Mouse (Mus musculus) G1E (cell line): ENCODE measurements at regions not wholly inside any gene's neighbourhood (a gene's known extent, or its start where the extent isn't known, plus 50 kb on each side); places are given as distances from the start of the nearest gene placed in this dataset.

Experiments used
- ATAC-seq: 2 replicates; pipeline ENCODE4 v1.8.0; 2016; ENCODE audit warnings: mild to moderate bottlenecking; ENCODE audit not compliant: insufficient number of reproducible peaks, poor library complexity, low FRiP score, severe bottlenecking; ENCODE audit errors: extremely low read depth
- DNase-seq: peaks from one replicate; pipeline ENCODE4 v3.0.0; 2012; ENCODE audit warnings: low spot score
- H3K27me3 ChIP-seq: 2 replicates; pipeline ENCODE4 v1.6.1; 2012; ENCODE audit warnings: mild to moderate bottlenecking, low read length, inconsistent platforms; ENCODE audit not compliant: insufficient read depth
- H3K36me3 ChIP-seq: replicated peaks from 2 replicates; pipeline ENCODE3; 2012; ENCODE audit warnings: mild to moderate bottlenecking, inconsistent platforms
- H3K4me1 ChIP-seq: 2 replicates; pipeline ENCODE4 v1.6.1; 2012; ENCODE audit warnings: low read depth, low read length, inconsistent platforms, mixed read lengths; ENCODE audit not compliant: insufficient read depth
- H3K4me3 ChIP-seq: 2 replicates; pipeline ENCODE4 v1.5.1; 2012; ENCODE audit warnings: low read depth, mild to moderate bottlenecking, inconsistent platforms, low read length, moderate library complexity, mixed read lengths
- H3K9me3 ChIP-seq: replicated peaks from 2 replicates; pipeline ENCODE4 v1.6.1; 2012; ENCODE audit warnings: inconsistent platforms
- CTCF ChIP-seq: IDR thresholded peaks from 2 replicates; pipeline ENCODE4 v1.5.1; 2012; ENCODE audit warnings: low read depth, low read length, inconsistent platforms, mixed read lengths
- GATA1 ChIP-seq: IDR thresholded peaks from 2 replicates; pipeline ENCODE4 v1.6.1; 2012; ENCODE audit warnings: borderline replicate concordance, low read length, inconsistent platforms, mixed read lengths
- GATA2 ChIP-seq: IDR thresholded peaks from 2 replicates; pipeline ENCODE4 v1.6.1; 2012; ENCODE audit warnings: low read depth, low read length, inconsistent platforms, borderline replicate concordance
- POLR2AphosphoS5 ChIP-seq: IDR thresholded peaks from 2 replicates; pipeline ENCODE4 v1.6.1; 2012; ENCODE audit warnings: low read depth, low read length, inconsistent platforms; ENCODE audit not compliant: insufficient replicate concordance
- TAL1 ChIP-seq: conservative IDR thresholded peaks from 2 replicates; pipeline ENCODE4 v1.6.1; 2012; ENCODE audit warnings: low read depth, low read length, inconsistent platforms, mixed read lengths

DNA sequence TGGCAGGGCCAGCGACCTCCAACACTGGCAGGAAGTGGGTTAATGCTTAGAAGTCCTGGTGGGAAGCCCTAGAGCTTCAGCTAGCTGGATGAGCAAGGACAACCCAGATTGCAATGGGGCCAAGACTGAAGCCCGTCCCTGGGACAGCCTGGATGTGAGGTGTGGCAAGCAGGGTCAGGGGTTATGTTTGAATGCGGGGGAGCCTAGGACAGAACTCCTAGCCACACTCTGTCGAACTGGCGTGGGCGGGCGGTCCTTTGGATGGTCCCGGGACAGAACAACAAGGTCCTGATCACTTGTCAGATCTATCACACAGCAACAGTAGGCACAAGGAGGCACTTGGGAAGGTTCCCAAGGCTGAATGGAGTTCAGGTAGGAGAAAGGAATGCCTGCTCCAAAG lies 101.1 kb upstream of the Ccnd1 start:
- DNase-seq = no peak

DNA sequence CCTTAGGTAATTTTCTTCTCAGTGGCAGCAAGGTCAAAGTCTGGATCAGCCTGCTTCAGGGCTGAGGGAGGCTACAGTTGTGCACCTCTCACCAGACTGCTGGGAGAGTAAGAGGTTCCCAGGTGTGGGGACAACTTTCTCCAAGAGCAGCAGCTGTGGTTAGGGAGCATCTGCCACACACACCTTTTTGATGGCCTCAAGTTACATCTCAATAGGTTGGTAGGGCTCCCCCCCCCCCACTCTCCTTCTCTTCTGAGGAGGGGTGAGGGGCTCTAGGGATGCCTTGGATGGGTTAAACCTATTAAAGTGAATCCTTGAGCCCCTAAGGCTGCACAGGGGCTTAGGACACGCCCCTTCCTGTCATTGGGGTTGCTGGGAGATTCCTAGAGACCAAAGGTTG lies 94.7 kb upstream of the Ccnd1 start:
- peaks cover 24% of the 10 kb centered on the region for H3K27me3 ChIP-seq
- no peak for DNase-seq

More for the DNA sequence above, 101.1 kb upstream of the Ccnd1 start:
- TF ChIP-seq TAL1 (no peak), GATA1 (no peak), CTCF (no peak), GATA2 (no peak), POLR2AphosphoS5 (no peak)
- H3K4me1 ChIP-seq = no peaks in the 10 kb centered on the region
- peaks cover 14% of the 10 kb centered on the region for H3K27me3 ChIP-seq
- H3K9me3 ChIP-seq = no peaks in the 10 kb centered on the region
- H3K36me3 ChIP-seq = no peaks in the 10 kb centered on the region
- H3K4me3 ChIP-seq = no peak overlapping the region
- no peak for ATAC-seq

DNA sequence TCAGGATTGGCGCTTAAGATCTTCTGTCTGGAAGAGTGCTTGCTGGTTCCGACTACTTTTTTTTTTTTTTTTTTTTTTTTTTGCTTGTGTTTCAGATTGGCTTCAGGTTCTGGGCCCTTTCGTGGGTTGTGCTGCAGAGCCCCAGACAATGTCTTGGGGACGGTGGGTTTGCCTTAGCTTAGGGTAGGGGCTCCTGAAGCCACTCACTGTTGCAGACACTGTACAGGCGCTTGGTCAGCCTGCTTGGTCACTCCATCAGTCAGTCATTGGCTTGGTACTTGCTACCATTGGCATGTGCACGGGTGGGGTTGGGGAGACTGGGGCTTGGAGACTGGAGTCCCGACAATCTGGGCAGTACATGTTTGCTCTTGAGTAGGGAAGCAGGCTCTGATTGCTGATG lies 91.5 kb upstream of the Ccnd1 start:
- ATAC-seq (no peak), DNase-seq (no peak)
- Histone ChIP-seq H3K4me3 (no peak overlapping the region), H3K9me3 (no peaks in the 10 kb centered on the region), H3K27me3 (peaks cover 25% of the 10 kb centered on the region), H3K36me3 (no peaks in the 10 kb centered on the region), H3K4me1 (no peaks in the 10 kb centered on the region)
- no peak for TF ChIP-seq TAL1
- TF ChIP-seq GATA1 = no peak
- TF ChIP-seq CTCF = no peak
- TF ChIP-seq POLR2AphosphoS5 = no peak
- TF ChIP-seq GATA2 = no peak

More for the DNA sequence above, 94.7 kb upstream of the Ccnd1 start:
- no peaks in the 10 kb centered on the region for H3K4me1 ChIP-seq
- TF ChIP-seq POLR2AphosphoS5 = no peak
- H3K36me3 ChIP-seq = no peaks in the 10 kb centered on the region
- no peak overlapping the region for H3K4me3 ChIP-seq
- no peaks in the 10 kb centered on the region for H3K9me3 ChIP-seq
- no peak for ATAC-seq

DNA sequence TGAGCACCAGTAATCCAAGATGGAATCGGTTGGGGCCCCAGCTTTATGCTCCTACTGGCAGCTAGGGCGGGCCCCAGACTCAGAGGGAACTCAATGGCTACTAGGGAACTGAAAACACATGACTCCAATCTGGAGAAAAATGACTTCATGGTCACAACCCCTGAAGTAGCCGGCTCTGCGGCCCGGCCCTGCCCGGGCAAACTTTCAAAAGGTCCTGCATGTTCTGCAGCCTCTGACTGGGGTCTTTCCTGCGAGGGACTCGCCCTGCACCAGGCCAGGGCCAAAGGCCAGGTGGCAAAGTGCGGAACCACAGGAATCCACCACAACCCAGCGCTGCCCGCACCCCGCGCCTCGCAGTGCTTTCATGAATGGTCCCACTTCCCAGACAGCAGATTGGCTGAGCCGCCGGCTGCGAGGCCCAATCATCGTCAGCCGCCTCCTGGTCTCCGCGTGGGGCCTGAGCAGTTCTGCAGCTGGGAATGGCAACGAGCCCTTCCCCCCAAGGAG lies 91.0 kb upstream of the Ccnd1 start:
- TF ChIP-seq POLR2AphosphoS5 (no peak), TAL1 (no peak), GATA2 (no peak), GATA1 (no peak), CTCF (no peak)
- no peak overlapping the region for H3K4me3 ChIP-seq
- ATAC-seq = no peak
- no peaks in the 10 kb centered on the region for H3K9me3 ChIP-seq
- H3K27me3 ChIP-seq = peaks cover 19% of the 10 kb centered on the region
- no peaks in the 10 kb centered on the region for H3K36me3 ChIP-seq
- DNase-seq = no peak
- no peaks in the 10 kb centered on the region for H3K4me1 ChIP-seq

DNA sequence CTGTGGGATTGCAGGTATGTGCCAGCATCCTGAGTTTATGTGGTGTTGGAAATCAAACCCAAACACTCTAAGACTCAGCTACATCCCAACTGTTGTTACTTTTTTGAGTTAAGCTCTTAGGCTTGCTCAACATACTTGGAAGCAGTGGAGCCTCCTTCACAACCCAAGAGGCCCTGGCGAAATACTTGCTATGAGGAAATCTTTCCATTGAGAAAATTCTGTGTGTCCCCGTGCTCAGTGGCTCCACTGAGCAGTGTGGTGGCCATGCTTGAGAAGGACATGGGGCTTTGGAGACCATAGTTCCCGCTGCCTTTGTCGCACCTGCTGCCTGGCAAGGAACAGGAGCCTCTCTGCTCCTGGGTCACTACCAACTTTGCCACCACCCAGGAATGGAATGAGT lies 89.9 kb upstream of the Ccnd1 start:
- H3K36me3 ChIP-seq = no peaks in the 10 kb centered on the region
- no peaks in the 10 kb centered on the region for H3K9me3 ChIP-seq
- H3K4me1 ChIP-seq = no peaks in the 10 kb centered on the region
- DNase-seq = no peak
- no peak overlapping the region for H3K4me3 ChIP-seq
- peaks cover 12% of the 10 kb centered on the region for H3K27me3 ChIP-seq
- TF ChIP-seq TAL1 (no peak), GATA2 (no peak), POLR2AphosphoS5 (no peak), CTCF (no peak), GATA1 (no peak)
- ATAC-seq = no peak

DNA sequence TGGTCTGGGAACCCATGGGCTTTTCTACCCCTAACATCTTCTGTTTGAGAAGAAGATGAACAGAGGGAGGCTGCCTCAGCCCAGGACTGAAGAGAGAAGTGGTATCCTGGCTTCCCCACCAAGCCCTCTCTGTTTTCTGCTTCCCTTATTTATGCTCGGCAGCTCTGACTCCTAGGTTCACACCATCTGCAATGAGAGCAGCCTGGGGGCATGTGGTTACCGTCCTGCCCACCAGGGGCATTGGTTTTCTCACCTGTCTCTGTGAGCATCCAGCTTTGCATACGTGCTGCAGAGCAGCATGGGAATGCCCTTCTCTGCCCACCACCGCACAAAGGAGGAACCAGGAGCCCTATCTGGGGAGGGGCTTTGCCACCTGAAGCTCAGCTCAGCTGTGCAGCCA lies 89.4 kb upstream of the Ccnd1 start:
- Histone ChIP-seq H3K9me3 (no peaks in the 10 kb centered on the region), H3K4me3 (no peak overlapping the region), H3K4me1 (no peaks in the 10 kb centered on the region), H3K27me3 (peaks cover 12% of the 10 kb centered on the region), H3K36me3 (no peaks in the 10 kb centered on the region)
- ATAC-seq (no peak), DNase-seq (no peak)
- no peak for TF ChIP-seq CTCF

DNA sequence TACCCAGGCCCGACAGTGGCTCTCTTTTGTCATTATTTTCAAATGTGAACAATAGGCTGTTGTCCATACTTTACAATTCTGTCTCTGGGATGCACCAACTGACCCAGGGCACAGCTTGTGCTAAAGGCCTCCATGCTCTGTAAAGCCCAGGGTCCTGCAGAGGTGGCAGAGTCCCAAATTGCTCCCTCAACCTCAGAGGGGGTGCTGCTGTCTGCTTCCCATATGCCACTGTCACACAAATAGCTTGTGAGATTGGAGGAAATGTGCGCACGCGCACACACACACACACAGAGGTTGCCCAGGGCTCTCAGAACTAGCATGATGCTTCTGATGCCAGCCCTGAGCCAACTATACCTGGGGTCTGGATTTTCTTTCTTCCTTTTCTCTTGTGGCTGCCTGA lies 87.3 kb upstream of the Ccnd1 start:
- no peaks in the 10 kb centered on the region for H3K4me1 ChIP-seq
- DNase-seq = no peak
- H3K27me3 ChIP-seq = peaks cover 10% of the 10 kb centered on the region
- TF ChIP-seq GATA1 (no peak), GATA2 (no peak), CTCF (no peak), TAL1 (no peak), POLR2AphosphoS5 (no peak)
- no peak for ATAC-seq
- no peak overlapping the region for H3K4me3 ChIP-seq
- H3K9me3 ChIP-seq = no peaks in the 10 kb centered on the region
- no peaks in the 10 kb centered on the region for H3K36me3 ChIP-seq
